Mouse (Mus musculus) myocyte (in vitro differentiated cells): ENCODE data around the gene Nadsyn1. TPM values are rescaled to one million over a fixed set of nuclear protein-coding genes. Genes with fewer than 3 reads are reported as not detected.

ENCODE experiments used
- H3K27me3 ChIP-seq: one replicate; pipeline ENCODE4 v1.6.1; 2011; ENCODE audit not compliant: control insufficient read depth, insufficient read depth, insufficient read length
- H3K36me3 ChIP-seq: one replicate; pipeline ENCODE4 v1.6.1; 2011; ENCODE audit not compliant: control insufficient read depth, insufficient read depth
- H3K4me2 ChIP-seq: one replicate; pipeline ENCODE4 v1.6.1; 2011; ENCODE audit warnings: low read depth, control low read depth
- H3K4me3 ChIP-seq: one replicate; pipeline ENCODE4 v1.5.1; 2011; ENCODE audit warnings: mild to moderate bottlenecking, control low read depth, moderate library complexity
- H3K79me2 ChIP-seq: one replicate; pipeline ENCODE4 v1.6.1; 2011; ENCODE audit not compliant: control insufficient read depth, insufficient read depth
- H3ac ChIP-seq: one replicate; pipeline ENCODE4 v1.6.1; 2011; ENCODE audit not compliant: control insufficient read depth, insufficient read length
- CEBPB ChIP-seq: IDR thresholded peaks from 2 replicates; pipeline ENCODE4 v1.6.1; 2011; ENCODE audit warnings: mild to moderate bottlenecking, moderate library complexity; ENCODE audit not compliant: poor library complexity, insufficient read depth, severe bottlenecking
- E2F4 ChIP-seq: IDR thresholded peaks from one replicate; pipeline ENCODE4 v1.6.1; 2011; ENCODE audit warnings: mild to moderate bottlenecking, control low read depth, moderate library complexity; ENCODE audit not compliant: insufficient read depth
- MAX ChIP-seq: IDR thresholded peaks from one replicate; pipeline ENCODE4 v1.6.1; 2011; ENCODE audit warnings: low read depth, mild to moderate bottlenecking, control low read depth
- MYOD1 ChIP-seq, 3 experiments: IDR thresholded peaks; one replicate each; pipeline ENCODE4 v1.6.1; 2011; ENCODE audit warnings: control low read depth in 2 of 3, low read depth in 2 of 3, mild to moderate bottlenecking in 2 of 3, moderate library complexity in 1 of 3; ENCODE audit not compliant: insufficient read length in 2 of 3, control insufficient read depth in 1 of 3
- MYOG ChIP-seq, 3 experiments: IDR thresholded peaks; one replicate each; pipeline ENCODE4 v1.6.1; 2011; ENCODE audit warnings: control low read depth in 2 of 3, low read depth in 2 of 3, mild to moderate bottlenecking in 2 of 3; ENCODE audit not compliant: insufficient read length in 2 of 3, control insufficient read depth in 1 of 3, insufficient read depth in 1 of 3
- POLR2A ChIP-seq: IDR thresholded peaks from one replicate; pipeline ENCODE4 v1.6.1; 2011; ENCODE audit warnings: low read depth, mild to moderate bottlenecking, control low read depth, moderate library complexity; ENCODE audit not compliant: insufficient read length
- POLR2AphosphoS2 ChIP-seq: IDR thresholded peaks from one replicate; pipeline ENCODE4 v1.6.1; 2011; ENCODE audit warnings: low read depth, control low read depth; ENCODE audit not compliant: insufficient read length
- REST ChIP-seq: IDR thresholded peaks from one replicate; pipeline ENCODE4 v1.6.1; 2011; ENCODE audit warnings: mild to moderate bottlenecking, control low read depth, moderate library complexity; ENCODE audit not compliant: insufficient read depth, insufficient read length
- SRF ChIP-seq: IDR thresholded peaks from one replicate; pipeline ENCODE4 v1.6.1; 2011; ENCODE audit warnings: low read depth; ENCODE audit not compliant: control insufficient read depth, insufficient read length
- TCF12 ChIP-seq: IDR thresholded peaks from one replicate; pipeline ENCODE4 v1.6.1; 2011; ENCODE audit warnings: mild to moderate bottlenecking, control low read depth; ENCODE audit not compliant: poor library complexity, insufficient read depth, severe bottlenecking
- TCF3 ChIP-seq: IDR thresholded peaks from one replicate; pipeline ENCODE4 v1.6.1; 2011; ENCODE audit warnings: low read depth, control low read depth; ENCODE audit not compliant: insufficient read length
- USF1 ChIP-seq: IDR thresholded peaks from one replicate; pipeline ENCODE4 v1.6.1; 2011; ENCODE audit warnings: low read depth, mild to moderate bottlenecking, control low read depth, moderate library complexity
- polyA plus RNA-seq: library from polyadenylated mRNA; unstranded; fragments of >200 nt; fragmentation: generic; extraction: Trizol; gene quantifications from one replicate; pipeline ENCODE4 v1.2.1, GENCODE M21; 2012; ENCODE audit warnings: missing spikeins

Gene Nadsyn1
- polyA plus RNA-seq = 5.7 TPM

- no peaks in the 10 kb centered on the region for H3K36me3 ChIP-seq
- H3K79me2 ChIP-seq = peaks cover 10% of the 10 kb centered on the region
- H3K4me2 ChIP-seq = peak within 1 kb of the TSS; percentile 95
- TF ChIP-seq REST (no peak), POLR2AphosphoS2 (peak; percentile 87), MAX (no peak), TCF12 (no peak), SRF (peak; percentile 21), USF1 (no peak), E2F4 (peak; percentile 66), TCF3 (no peak), MYOG (IDR thresholded peaks at IDR 0.05; ENCODE audit: control insufficient read depth in 1 of 3, insufficient read depth in 1 of 3, insufficient read length in 2 of 3, low read depth in 2 of 3) (no peak), POLR2A (peak; percentile 88), CEBPB (no peak), MYOD1 (IDR thresholded peaks at IDR 0.05; ENCODE audit: control insufficient read depth in 1 of 3, insufficient read length in 2 of 3, low read depth in 2 of 3) (no peak)
- H3ac ChIP-seq = peak within 1 kb of the TSS; percentile 20
- H3K4me3 ChIP-seq = peak within 1 kb of the TSS; percentile 70
- H3K27me3 ChIP-seq = no peaks in the 10 kb centered on the region
Measured at GRCm38 (mm10) chr7:143822375-143823265, at the start of gene Nadsyn1, which contains the start of gene Dhcr7. Nadsyn1 (minus strand) TSS chr7:143822849. Dhcr7 (plus strand) TSS chr7:143823145.

GRCm38 (mm10) chr7:143868874-143869273 is 46.2 kb upstream of the Nadsyn1 start:
- no peaks in the 10 kb centered on the region for H3K36me3 ChIP-seq
- no peak overlapping the region for H3K4me3 ChIP-seq
- H3ac ChIP-seq = no peak overlapping the region
- H3K4me2 ChIP-seq = no peak overlapping the region
- no peaks in the 10 kb centered on the region for H3K79me2 ChIP-seq
- TF ChIP-seq SRF = no peak
- TF ChIP-seq REST = no peak
- TF ChIP-seq POLR2A = no peak
- TF ChIP-seq TCF12 = no peak
- no peak for TF ChIP-seq E2F4
- no peak for TF ChIP-seq POLR2AphosphoS2
- no peak for TF ChIP-seq MYOD1 (IDR thresholded peaks at IDR 0.05; ENCODE audit: control insufficient read depth in 1 of 3, insufficient read length in 2 of 3, low read depth in 2 of 3)
- TF ChIP-seq TCF3 = no peak
- TF ChIP-seq CEBPB = no peak
- TF ChIP-seq MYOG (IDR thresholded peaks at IDR 0.05; ENCODE audit: control insufficient read depth in 1 of 3, insufficient read depth in 1 of 3, insufficient read length in 2 of 3, low read depth in 2 of 3) = no peak
- TF ChIP-seq USF1 = no peak
- no peak for TF ChIP-seq MAX
- no peaks in the 10 kb centered on the region for H3K27me3 ChIP-seq

GRCm38 (mm10) chr7:143866538-143866937 is 43.9 kb upstream of the Nadsyn1 start, which contains the start of gene Gm498:
Gm498 (plus strand) TSS chr7:143866838.
- no peak within 1 kb of the TSS for H3K4me2 ChIP-seq
- H3K4me3 ChIP-seq = no peak within 1 kb of the TSS
- H3K27me3 ChIP-seq = no peaks in the 10 kb centered on the region
- no peaks in the 10 kb centered on the region for H3K79me2 ChIP-seq
- H3ac ChIP-seq = no peak within 1 kb of the TSS
- H3K36me3 ChIP-seq = no peaks in the 10 kb centered on the region
- TF ChIP-seq CEBPB (no peak), USF1 (no peak), TCF12 (no peak), E2F4 (no peak)

- H3K27me3 ChIP-seq = no peaks in the 10 kb centered on the region
- no peak overlapping the region for H3K4me3 ChIP-seq
- no peaks in the 10 kb centered on the region for H3K79me2 ChIP-seq
- no peak overlapping the region for H3ac ChIP-seq
- H3K36me3 ChIP-seq = peaks cover 24% of the 10 kb centered on the region
- H3K4me2 ChIP-seq = no peak overlapping the region
- TF ChIP-seq POLR2AphosphoS2 (no peak), MYOD1 (IDR thresholded peaks at IDR 0.05; ENCODE audit: control insufficient read depth in 1 of 3, insufficient read length in 2 of 3, low read depth in 2 of 3) (no peak), REST (no peak), POLR2A (no peak), CEBPB (no peak), SRF (no peak), MYOG (IDR thresholded peaks at IDR 0.05; ENCODE audit: control insufficient read depth in 1 of 3, insufficient read depth in 1 of 3, insufficient read length in 2 of 3, low read depth in 2 of 3) (no peak), TCF3 (no peak), E2F4 (no peak), MAX (no peak), TCF12 (no peak), USF1 (no peak)
Measured at GRCm38 (mm10) chr7:143848768-143849482, 26.3 kb upstream of the Nadsyn1 start.
